Mouse (Mus musculus): ENCODE measurements around the gene Mmp21.
A peak's percentile ranks its signal among the peaks of the same experiment; 100 is the strongest.

- TF ChIP-seq POLR2A (IDR thresholded peaks at IDR 0.05; ENCODE audit: insufficient read depth, low read depth, low read length) (no peak), CTCF (IDR thresholded peaks at IDR 0.05) (peak; percentile 34), EP300 (IDR thresholded peaks at IDR 0.05; ENCODE audit: insufficient read depth, low read depth, low read length) (no peak)
These were observed 10.8 kb downstream of the Mmp21 start for GRCm38 (mm10) chr7:133669071-133669470.
